Mouse (Mus musculus) heart, postnatal 0 days (tissue): ENCODE measurements at regions not wholly inside any gene's neighbourhood (a gene's known extent, or its start where the extent isn't known, plus 50 kb on each side); places are given as distances from the start of the nearest gene placed in this dataset.

Source experiments
- CTCF ChIP-seq: IDR thresholded peaks from 2 replicates; pipeline ENCODE4 v1.5.1; 2016; ENCODE audit warnings: antibody characterized with exemption, control low read depth, low read depth
- EP300 ChIP-seq: IDR thresholded peaks from 2 replicates; pipeline ENCODE4 v1.6.1; 2016; ENCODE audit warnings: antibody characterized with exemption, low read depth

GRCm38 (mm10) chr15:87904436-87904835, 360.3 kb downstream of the Fam19a5 start:
- no peak for TF ChIP-seq EP300
- TF ChIP-seq CTCF, result no peak
